In the genomic region with DNA sequence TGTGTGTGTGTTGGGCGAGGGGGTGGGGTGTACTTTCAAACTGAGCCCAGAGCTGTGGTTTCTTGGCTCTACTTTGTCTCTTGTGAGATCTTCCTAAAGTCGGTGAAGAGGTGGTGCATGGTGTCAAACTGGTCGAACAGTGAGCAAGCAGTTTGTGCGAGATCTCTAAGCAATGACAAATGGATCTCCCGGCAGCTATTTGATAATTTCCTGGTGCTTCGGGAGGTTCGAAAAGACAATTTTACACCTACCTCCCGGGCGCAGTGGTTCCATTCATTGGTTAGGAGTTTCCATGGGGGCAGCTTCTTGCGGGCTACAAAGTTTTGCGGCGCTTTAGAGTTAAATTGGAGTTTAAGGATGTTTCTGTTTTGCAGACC, we compare ENCODE assay signal across 7 mouse cellular contexts.
DNase-seq lines count a peak whose midpoint lies in the region; ATAC-seq and TF ChIP-seq lines count a peak whose summit lies in the region.

No protein-coding gene starts in this region.

- no peak overlapping the region for H3K27ac ChIP-seq in testis, adult 2 months (ENCODE audit: control insufficient read depth, insufficient read depth, low read depth, low read length)
- peak overlapping the region; percentile 83 for H3K27ac ChIP-seq in forebrain, embryonic 13.5 days
- H3K27ac ChIP-seq in limb, embryonic 13.5 days = peak overlapping the region; percentile 76
- peak overlapping the region; percentile 93 for H3K27ac ChIP-seq in stomach, embryonic 15.5 days

- peaks cover 9% of the 10 kb centered on the region for H3K4me1 ChIP-seq in testis, adult 2 months (ENCODE audit: control insufficient read depth, insufficient read depth, low read length)
- peaks cover 42% of the 10 kb centered on the region for H3K4me1 ChIP-seq in forebrain, embryonic 13.5 days
- H3K4me1 ChIP-seq in limb, embryonic 13.5 days = peaks cover 20% of the 10 kb centered on the region
- H3K4me1 ChIP-seq in stomach, embryonic 15.5 days = peaks cover 19% of the 10 kb centered on the region

- H3K9me3 ChIP-seq in forebrain, embryonic 13.5 days (replicated peaks) = no peaks in the 10 kb centered on the region
- H3K9me3 ChIP-seq in limb, embryonic 13.5 days = no peaks in the 10 kb centered on the region
- no peaks in the 10 kb centered on the region for H3K9me3 ChIP-seq in stomach, embryonic 15.5 days

- H3K4me2 ChIP-seq in forebrain, embryonic 13.5 days = peak overlapping the region; percentile 84
- H3K4me2 ChIP-seq in limb, embryonic 13.5 days (replicated peaks) = peak overlapping the region; percentile 83
- H3K4me2 ChIP-seq in stomach, embryonic 15.5 days = peak overlapping the region; percentile 74

- no peak for TF ChIP-seq POLR2A in testis, adult 2 months (IDR thresholded peaks at IDR 0.05; ENCODE audit: control insufficient read depth, low read depth, low read length)

- H3K36me3 ChIP-seq in testis, adult 2 months (ENCODE audit: control insufficient read depth, insufficient read depth, low read length) = no peaks in the 10 kb centered on the region
- no peaks in the 10 kb centered on the region for H3K36me3 ChIP-seq in forebrain, embryonic 13.5 days (ENCODE audit: poor library complexity, severe bottlenecking)
- H3K36me3 ChIP-seq in limb, embryonic 13.5 days = no peaks in the 10 kb centered on the region
- H3K36me3 ChIP-seq in stomach, embryonic 15.5 days = no peaks in the 10 kb centered on the region

- peak overlapping the region; percentile 67 for H3K9ac ChIP-seq in forebrain, embryonic 13.5 days
- peak overlapping the region; percentile 73 for H3K9ac ChIP-seq in limb, embryonic 13.5 days
- peak overlapping the region; percentile 46; the same call in 1 of the 2 replicates for H3K9ac ChIP-seq in stomach, embryonic 15.5 days

- no peak for ATAC-seq in forebrain, embryonic 13.5 days
- peak; percentile 4; the same call in 1 of the 2 replicates for ATAC-seq in limb, embryonic 13.5 days (ENCODE audit: low FRiP score, low read depth)
- peak; percentile 15; the same call in 1 of the 2 replicates for ATAC-seq in stomach, embryonic 15.5 days (ENCODE audit: insufficient read depth, low FRiP score, low read depth)
- ATAC-seq in granulocyte monocyte progenitor cell, adult 5-6 weeks (replicated peaks; ENCODE audit: poor library complexity, severe bottlenecking) = no peak

- H3K27me3 ChIP-seq in testis, adult 2 months (ENCODE audit: control insufficient read depth, insufficient read depth, low read length) = no peaks in the 10 kb centered on the region
- H3K27me3 ChIP-seq in forebrain, embryonic 13.5 days = no peaks in the 10 kb centered on the region
- no peaks in the 10 kb centered on the region for H3K27me3 ChIP-seq in limb, embryonic 13.5 days
- H3K27me3 ChIP-seq in stomach, embryonic 15.5 days (replicated peaks) = no peaks in the 10 kb centered on the region

- TF ChIP-seq CTCF in testis, adult 2 months (IDR thresholded peaks at IDR 0.05; ENCODE audit: control insufficient read depth, insufficient read depth, insufficient replicate concordance, low read depth, low read length) = no peak

- under 1% methylated on average over 12 of the region's 12 CpGs for WGBS in forebrain, embryonic 13.5 days
- whole genome bisulfite sequencing in limb, embryonic 13.5 days = 0% methylated on average over 12 of the region's 12 CpGs
- WGBS in stomach, embryonic 15.5 days = under 1% methylated on average over 12 of the region's 12 CpGs

- H3K4me3 ChIP-seq in testis, adult 2 months (ENCODE audit: control insufficient read depth, low read depth, low read length) = peak overlapping the region; percentile 46
- peak overlapping the region; percentile 54 for H3K4me3 ChIP-seq in forebrain, embryonic 13.5 days
- H3K4me3 ChIP-seq in limb, embryonic 13.5 days = peak overlapping the region; percentile 57
- peak overlapping the region; percentile 51 for H3K4me3 ChIP-seq in stomach, embryonic 15.5 days (replicated peaks)

- no peak for DNase-seq in testis, postnatal 10 days (ENCODE audit: low spot score)
- DNase-seq in urinary bladder, postnatal 25 days (ENCODE audit: low spot score) = no peak

Comparison
In these comparisons a context has a peak if more than half of its experiments do, and no peak if none do; other contexts are left out.
1. ATAC-seq: peak in limb, embryonic 13.5 days (single experiment) and stomach, embryonic 15.5 days (single experiment); none in forebrain, embryonic 13.5 days (single experiment) and granulocyte monocyte progenitor cell, adult 5-6 weeks (single experiment).
2. Peak in every context shown above with its lines, with median percentiles within 50 percentile points of each other: H3K4me3 ChIP-seq, H3K4me2 ChIP-seq and H3K9ac ChIP-seq.